Mouse (Mus musculus) lung, adult 2 months (tissue): ENCODE results near the gene Ccl3.

Source experiments
- CTCF ChIP-seq: fragments of 200-500 bp; IDR thresholded peaks from 2 replicates; pipeline ENCODE4 v1.5.1; 2011; ENCODE audit warnings: mild to moderate bottlenecking, low read length, control low read depth; ENCODE audit not compliant: insufficient read depth
- POLR2A ChIP-seq: fragments of 200-500 bp; IDR thresholded peaks from 2 replicates; pipeline ENCODE4 v1.6.1; 2011; ENCODE audit warnings: low read depth, mild to moderate bottlenecking, control low read depth, low read length, borderline replicate concordance; ENCODE audit errors: extremely low read depth

DNA sequence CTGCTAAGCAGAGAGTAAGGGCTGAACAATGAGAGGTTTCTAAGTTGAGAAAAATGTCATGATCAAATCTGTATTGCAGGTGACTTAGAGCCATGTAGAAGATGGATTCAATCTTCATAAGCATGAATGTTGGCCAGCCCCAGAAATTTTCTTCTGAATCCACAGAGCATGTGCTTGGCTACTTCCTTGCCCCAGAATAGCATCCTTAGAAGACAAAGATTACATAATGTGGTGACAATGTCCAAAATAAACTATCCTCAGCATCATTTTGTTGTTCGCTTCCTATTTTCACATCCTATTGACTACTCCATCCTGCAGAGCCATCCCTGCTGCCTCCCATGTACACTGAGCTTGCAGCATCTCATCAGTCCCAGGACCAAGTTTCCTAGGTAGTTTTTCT lies 26.5 kb upstream of the Ccl3 start:
- TF ChIP-seq POLR2A (no peak), CTCF (no peak)
